Mouse (Mus musculus): ENCODE measurements at regions not wholly inside any gene's neighbourhood (a gene's known extent, or its start where the extent isn't known, plus 50 kb on each side); places are given as distances from the start of the nearest gene placed in this dataset.

GRCm38 (mm10) chr4:87611116-87611515 lies 380.8 kb upstream of the Slc24a2 start:
- CTCF ChIA-PET, result no interaction called here
- POLR2A ChIA-PET, result no interaction called here

- ChIA-PET POLR2A (interaction anchor here in 1 of 4 experiments (0.6 kb wide), 2 partner anchors 10 to 115 kb away, joined by 3 read pairs; no protein-coding TSS in a partner anchor), CTCF (no interaction called here)
These were observed 363.4 kb upstream of the Slc24a2 start for GRCm38 (mm10) chr4:87593644-87594043.

- CTCF ChIA-PET, result no interaction called here
- POLR2A ChIA-PET, result interaction anchor here in 1 of 4 experiments (0.6 kb wide), 1 partner anchor 226 kb away, joined by 3 read pairs; no protein-coding TSS in a partner anchor
These were observed 360.5 kb upstream of the Slc24a2 start for GRCm38 (mm10) chr4:87590797-87591196.

- CTCF ChIA-PET, result no interaction called here
- POLR2A ChIA-PET, result no interaction called here
These were observed 347.9 kb upstream of the Slc24a2 start for GRCm38 (mm10) chr4:87578164-87578563.

GRCm38 (mm10) chr4:87570950-87571349 lies 340.7 kb upstream of the Slc24a2 start:
- ChIA-PET CTCF (no interaction called here), POLR2A (interaction anchor here in 2 of 4 experiments (0.7 kb wide), 2 partner anchors 22 to 67 kb away, joined by 4 read pairs; no protein-coding TSS in a partner anchor)

GRCm38 (mm10) chr4:87570470-87570891 lies 340.2 kb upstream of the Slc24a2 start:
- ChIA-PET POLR2A (no interaction called here), CTCF (interaction anchor here in 1 of 4 experiments (0.5 kb wide), 1 partner anchor 215 kb away, joined by 4 read pairs; no protein-coding TSS in a partner anchor)

GRCm38 (mm10) chr4:87566616-87567015 lies 336.3 kb upstream of the Slc24a2 start:
- CTCF ChIA-PET, result no interaction called here
- POLR2A ChIA-PET, result no interaction called here

- ChIA-PET POLR2A (interaction anchor here in 2 of 4 experiments (0.8 kb wide), 2 partner anchors 8 to 405 kb away, joined by 3 to 4 read pairs; no protein-coding TSS in a partner anchor), CTCF (no interaction called here)
These were observed 324.6 kb upstream of the Slc24a2 start for GRCm38 (mm10) chr4:87554912-87555311.

Measured in embryonic stem cell, embryonic (primary cell).